Mouse (Mus musculus) spleen, postnatal 4 days (tissue): ENCODE measurements around the gene Prdm9.
"Not testable (repeated sequence)": the region's sequence is repeated elsewhere in the genome, so short reads cannot be mapped to it uniquely, and the experiment has no call there.

Experiments
- DNase-seq, 2 experiments: peaks; one replicate each; pipeline ENCODE4 v3.0.0; 2022; ENCODE audit warnings: low spot score in 2 of 2

The Prdm9 gene

DNA sequence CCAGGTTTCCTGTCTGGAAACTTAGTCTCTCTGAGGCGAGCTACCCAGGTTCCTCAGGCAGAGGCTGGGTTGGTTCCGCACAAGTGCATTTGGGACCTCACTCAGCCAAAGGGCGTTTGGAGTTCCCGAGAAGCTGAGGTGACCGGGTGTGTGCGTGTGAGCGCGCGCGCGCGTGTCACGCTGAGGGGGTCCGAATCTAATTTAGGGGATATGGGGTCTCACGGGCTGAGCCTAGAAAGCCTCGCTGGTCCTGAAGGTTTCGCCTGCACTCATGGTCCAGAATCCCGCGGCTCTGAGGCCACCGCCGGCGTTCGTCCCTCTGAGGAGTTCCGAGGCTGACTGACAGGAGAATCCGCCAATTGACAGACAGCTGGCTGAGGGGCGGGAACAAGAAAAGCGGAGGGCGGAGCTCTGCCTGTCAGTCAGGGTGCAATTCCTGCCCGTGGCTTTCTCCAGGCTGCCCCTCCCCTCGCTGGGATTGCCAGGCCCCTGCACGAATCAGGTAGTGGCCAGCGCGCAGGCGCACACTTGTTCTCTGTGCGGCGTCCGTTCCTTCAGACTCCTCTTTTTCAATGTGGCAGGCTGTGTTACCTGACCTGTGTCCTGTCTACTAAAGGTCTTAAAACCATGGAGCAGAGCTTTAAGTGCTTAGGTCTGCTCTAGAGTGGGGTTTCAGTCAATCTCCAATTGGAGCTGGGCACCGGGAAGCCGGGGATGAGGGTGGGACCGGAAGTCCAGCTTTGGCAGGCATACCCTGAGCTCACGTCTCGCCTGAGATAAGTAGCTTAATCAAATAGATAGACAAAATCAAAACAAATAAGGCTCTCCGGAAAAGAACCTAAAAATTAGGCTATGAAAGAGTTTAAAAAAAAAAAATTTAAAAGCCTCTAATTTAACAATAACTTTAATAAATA lies at the start of gene Prdm9:
Gene Prdm9 (minus strand): TSS at position 341 of the 914 bp plus-strand sequence.
- DNase-seq: peak; percentile 98 to 99

GRCm38 (mm10) chr17:15599496-15599895 lies 35.3 kb upstream of the Prdm9 start:
- DNase-seq: no peak

DNA sequence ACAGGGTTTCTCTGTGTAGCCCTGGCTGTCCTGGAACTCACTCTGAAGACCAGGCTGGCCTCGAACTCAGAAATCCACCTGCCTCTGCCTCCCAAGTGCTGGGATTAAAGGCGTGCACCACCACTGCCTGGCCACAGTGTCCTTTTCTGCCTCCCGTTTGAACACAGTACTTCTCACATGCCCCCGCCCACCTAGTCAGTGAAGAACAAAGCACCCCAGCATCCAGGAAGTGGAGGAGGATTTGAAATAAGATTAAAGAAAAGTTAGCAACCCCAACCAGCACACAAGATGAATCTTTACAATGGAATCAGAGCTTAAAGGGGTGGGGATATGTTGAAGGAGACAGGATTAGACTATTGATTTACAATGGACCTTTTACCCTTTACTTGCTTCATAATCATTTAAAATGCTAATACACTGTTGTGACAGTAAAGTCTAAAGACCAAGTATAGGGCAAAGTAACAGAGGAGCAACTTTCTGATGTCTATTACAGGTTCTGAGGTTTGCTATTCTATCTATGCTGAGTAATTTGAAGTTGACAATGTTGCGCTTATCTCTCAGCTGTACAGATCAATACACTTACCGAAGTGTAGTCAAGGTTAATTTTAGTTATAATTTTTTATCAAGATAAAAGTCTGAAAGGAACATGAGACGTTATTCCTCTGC lies 27.2 kb upstream of the Prdm9 start:
- no peak for DNase-seq

DNA sequence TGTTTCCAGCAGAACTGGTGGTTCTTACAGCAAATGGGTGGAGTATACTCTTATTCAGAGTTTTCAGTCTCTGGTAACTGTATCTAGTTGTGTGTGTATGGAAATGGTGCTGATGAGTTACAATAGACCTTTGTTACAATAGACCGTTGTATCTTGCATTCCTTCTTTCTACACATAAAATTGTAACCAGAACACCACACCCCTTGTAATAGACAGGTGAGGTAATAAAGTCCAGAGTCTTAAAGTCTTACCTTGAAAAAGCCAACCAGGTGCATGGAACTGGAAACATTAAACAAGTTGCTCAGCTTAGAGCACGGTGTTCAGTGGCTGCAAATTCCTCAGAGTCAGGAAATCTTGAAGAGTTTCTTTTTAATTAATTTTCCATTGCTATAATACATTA lies 24.0 kb upstream of the Prdm9 start:
- no peak for DNase-seq

- no peak for DNase-seq
Observed at GRCm38 (mm10) chr17:15585691-15586090, 21.5 kb upstream of the Prdm9 start.

DNA sequence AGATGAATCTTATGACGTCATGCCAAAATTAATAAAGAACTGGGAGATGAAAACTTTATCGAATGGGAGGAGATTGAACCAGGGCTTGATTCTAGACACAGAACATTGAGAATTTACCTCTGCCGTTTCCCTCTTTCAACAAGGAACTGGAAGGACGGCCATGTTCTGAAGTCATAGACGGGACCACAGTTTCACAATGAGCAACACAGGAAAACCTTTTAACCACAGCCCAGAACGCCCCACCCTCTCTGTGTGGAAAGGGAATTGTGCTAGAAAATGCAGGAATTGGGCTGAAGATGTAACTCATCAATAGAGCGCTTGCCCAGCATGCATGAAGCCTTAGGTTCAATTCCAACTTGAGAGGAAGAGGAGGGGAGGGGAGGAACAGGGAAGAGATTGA lies 18.9 kb upstream of the Prdm9 start:
- no peak for DNase-seq

DNA sequence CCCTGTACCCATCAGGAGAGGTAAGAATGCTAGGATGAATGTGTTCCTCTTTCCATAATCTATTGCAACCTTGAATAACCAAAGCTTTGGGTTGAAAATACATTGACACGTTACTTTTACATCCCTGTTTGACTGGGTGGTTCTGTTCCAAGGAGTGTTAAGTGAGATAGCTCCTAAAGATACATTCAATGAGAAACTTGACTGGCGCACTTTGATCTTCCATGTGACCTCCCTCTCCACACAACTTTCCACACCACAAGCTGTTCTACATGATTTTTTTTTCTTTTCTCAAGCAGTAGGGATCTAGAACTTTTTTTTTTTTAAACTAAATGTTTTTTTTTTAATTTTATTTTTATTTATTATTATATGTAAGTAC lies 15.9 kb upstream of the Prdm9 start:
- DNase-seq: no peak

DNA sequence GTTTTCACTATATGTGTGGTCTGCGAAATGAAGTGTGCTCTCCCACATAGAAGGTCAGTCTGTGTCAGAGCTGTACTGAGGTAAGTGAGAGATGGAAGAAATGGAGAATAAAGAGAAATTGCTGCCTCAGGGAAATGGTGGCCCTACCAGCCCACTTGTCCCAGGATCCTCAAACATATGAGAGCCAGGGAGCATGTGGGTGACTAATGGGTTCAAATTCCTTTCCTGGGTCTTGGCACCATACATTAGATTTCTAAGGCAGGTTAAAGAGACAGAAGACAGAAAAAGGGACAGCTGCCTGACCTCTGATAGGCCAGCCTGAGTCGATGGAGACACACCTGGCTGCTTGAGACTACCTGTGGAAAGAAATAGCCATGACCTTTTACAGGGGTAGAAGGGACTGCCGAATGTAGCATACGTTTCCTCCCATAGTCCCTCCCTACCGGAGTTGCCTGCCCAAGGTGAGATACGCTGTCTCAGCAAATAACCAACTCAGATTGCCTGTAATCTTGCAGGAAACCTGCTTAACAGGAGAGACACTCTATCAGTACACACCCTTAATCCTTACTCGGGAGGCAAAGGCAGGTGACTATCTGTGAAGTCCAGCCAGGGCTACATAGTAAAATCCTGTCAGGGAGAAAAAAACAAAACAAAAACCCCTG lies 15.4 kb upstream of the Prdm9 start:
- no peak for DNase-seq

GRCm38 (mm10) chr17:15577291-15577694 lies 13.1 kb upstream of the Prdm9 start:
- peak in 1 of 2 experiments; percentile 65 for DNase-seq

GRCm38 (mm10) chr17:15575056-15575455 lies 10.9 kb upstream of the Prdm9 start:
- DNase-seq: no peak

GRCm38 (mm10) chr17:15566908-15567307 lies 2.8 kb upstream of the Prdm9 start:
- DNase-seq: no peak

DNA sequence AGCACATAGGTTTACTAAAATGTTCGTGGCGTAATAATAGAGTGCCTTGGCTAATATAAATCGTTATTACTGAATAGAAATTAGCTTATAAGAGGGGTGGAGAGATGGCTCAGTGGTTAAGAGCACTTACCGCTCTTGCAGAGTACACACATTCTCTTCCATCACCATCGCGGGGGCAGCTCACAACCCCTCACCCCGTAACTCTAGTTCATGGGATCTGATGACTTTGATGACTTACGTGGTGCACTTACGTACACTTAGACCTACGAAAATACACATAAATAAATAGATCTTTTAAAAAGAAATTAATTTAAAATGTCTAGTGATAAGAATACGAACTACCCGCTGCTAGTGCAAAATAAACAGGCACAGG lies 760 bp upstream of the Prdm9 start:
- no peak for DNase-seq

DNA sequence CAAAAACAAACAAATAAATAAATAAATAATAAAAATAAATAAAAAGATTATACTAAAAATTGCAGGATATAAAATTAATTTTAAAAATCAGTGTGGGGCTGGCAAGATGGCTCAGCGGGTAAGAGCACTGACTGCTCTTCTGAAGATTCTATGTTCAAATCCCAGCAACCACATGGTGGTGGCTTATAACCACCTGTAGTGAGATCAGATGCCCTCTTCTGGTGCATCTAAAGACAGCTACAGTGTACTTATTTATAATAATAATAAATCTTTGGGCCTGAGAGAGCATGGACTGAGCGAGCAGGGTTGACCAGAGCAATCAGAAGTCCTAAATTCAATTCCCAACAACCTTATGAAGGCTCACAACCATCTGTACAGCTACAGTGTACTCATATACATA lies 4.2 kb downstream of the Prdm9 start:
- no peak for DNase-seq

GRCm38 (mm10) chr17:15549713-15550112 lies 14.4 kb downstream of the Prdm9 start:
- no peak for DNase-seq

DNA sequence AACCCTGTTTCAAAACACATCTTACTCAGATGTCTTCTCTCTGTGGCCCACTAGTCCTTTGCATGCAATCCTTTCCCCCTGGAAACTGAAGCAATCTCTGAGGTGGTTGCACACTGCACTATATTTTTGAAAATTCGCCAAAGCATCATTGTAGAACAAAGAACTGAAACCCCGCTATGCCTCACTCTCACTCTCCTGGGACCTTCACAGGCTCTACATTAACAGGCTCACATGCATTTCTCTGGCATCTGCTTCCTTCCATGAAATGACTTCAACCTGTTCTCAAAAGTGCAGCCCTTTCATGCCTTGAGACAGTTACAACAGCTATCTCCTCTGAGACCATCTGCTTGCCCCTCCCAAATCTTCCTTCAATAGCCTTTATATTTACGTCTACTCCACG lies 17.7 kb downstream of the Prdm9 start:
- no peak for DNase-seq

DNA sequence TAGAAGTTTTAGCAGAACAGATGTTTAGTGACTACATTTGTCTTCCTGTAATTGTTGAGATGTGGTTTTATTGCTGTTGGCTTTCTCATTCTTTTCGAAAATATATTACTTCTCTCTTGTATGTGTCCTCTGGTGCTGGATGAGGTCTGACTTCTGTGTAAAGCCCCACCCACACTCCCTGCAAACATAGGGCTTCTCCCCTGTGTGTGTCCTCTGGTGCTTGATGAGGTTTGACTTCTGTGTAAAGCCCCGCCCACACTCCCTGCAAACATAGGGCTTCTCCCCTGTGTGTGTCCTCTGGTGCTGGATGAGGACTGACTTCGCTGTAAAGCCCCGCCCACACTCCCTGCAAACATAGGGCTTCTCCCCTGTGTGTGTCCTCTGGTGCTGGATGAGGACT lies 20.3 kb downstream of the Prdm9 start:
- DNase-seq: not testable (repeated sequence)

- no peak for DNase-seq
Observed at GRCm38 (mm10) chr17:15540309-15540708, 23.8 kb downstream of the Prdm9 start.

GRCm38 (mm10) chr17:15536457-15536904 lies 27.7 kb downstream of the Prdm9 start:
- no peak for DNase-seq

- no peak for DNase-seq
Observed at GRCm38 (mm10) chr17:15535943-15536342, 28.2 kb downstream of the Prdm9 start.

GRCm38 (mm10) chr17:15535162-15535800 lies 28.9 kb downstream of the Prdm9 start:
- DNase-seq: no peak

DNA sequence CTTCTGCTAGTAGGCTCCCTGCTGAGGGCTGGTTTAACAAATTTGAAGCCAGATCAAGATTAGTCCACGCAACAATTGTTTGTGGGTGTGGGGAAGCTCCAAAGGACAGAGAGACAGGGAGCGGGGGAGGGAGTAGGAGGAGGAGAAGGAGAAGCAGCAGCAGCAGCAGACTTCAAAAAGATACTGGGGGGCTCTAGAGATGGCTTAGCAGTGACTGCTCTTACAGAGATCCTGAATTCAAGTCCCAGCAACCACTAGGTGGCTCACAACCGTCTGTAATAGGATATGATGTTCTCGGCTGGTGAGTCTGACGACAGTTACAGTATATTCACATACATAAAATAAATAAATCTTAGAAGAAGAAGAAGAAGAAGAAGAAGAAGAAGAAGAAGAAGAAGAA lies 34.0 kb downstream of the Prdm9 start:
- DNase-seq: peak in 1 of 2 experiments; percentile 34

DNA sequence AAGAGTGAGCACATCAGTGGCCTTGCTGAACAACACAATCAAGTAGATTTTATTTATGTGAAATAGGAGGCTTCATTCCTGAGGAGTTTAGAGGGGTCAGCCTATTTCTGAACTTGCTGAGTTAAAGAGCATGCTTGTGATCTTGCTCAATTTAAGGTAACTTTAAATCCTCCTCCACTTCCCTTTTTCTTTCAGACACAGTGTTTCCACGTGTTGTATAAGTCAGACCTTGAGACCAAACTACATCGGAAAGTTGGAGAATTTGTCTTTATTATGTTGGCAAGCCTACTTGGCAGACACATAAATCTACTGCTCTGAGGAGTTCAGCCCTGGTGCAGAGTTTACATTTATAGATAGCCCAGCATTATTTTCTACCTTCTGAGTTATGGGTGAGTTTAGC lies 35.3 kb downstream of the Prdm9 start:
- DNase-seq: no peak
